Mouse (Mus musculus) embryo, embryonic 10.5 days (tissue): ENCODE measurements at regions not wholly inside any gene's neighbourhood (a gene's known extent, or its start where the extent isn't known, plus 50 kb on each side); places are given as distances from the start of the nearest gene placed in this dataset.

Experiments
- DNase-seq: peaks from one replicate; pipeline ENCODE4 v3.0.0-alpha.2; 2015; ENCODE audit warnings: low spot score

DNA sequence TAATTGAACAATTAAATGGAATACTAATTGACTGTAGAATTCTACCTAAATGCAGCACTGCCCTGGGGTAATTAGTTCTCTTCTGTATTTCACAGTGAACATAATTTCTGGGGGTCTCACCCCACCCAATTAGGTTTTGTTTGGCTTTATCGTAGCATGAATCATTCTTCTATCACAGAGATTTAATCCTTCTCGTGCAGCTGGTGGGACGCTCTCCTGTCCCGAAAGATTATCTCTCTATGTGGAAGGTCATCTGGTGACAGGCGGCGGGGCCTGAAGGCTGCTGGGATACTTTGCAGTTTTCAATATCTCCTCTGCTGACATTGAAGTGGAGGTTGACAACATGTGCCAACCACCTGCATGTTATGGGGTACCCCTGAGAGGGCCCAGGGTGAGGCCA is 493.8 kb upstream of the Cdh4 start:
- DNase-seq: no peak

DNA sequence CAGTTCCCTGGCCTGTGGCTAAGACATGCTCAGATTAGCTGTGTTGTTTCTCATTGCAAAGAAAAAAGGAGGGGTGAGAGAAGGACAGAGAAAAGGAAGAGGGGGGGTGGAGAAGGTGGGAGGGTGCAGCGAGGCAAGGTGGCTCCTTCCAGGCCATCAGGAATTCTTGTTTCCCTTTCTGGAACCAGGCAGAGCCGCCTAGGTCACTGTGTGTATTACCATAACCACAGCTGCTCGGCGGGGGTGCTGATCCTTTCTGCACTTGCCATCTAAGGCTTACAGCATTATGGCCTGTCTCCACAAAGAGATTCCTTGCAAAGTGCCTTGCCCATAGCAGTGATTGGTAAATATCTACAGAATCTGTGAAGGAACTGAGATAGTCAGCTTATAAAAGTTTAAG is 493.1 kb upstream of the Cdh4 start:
- no peak for DNase-seq

DNA sequence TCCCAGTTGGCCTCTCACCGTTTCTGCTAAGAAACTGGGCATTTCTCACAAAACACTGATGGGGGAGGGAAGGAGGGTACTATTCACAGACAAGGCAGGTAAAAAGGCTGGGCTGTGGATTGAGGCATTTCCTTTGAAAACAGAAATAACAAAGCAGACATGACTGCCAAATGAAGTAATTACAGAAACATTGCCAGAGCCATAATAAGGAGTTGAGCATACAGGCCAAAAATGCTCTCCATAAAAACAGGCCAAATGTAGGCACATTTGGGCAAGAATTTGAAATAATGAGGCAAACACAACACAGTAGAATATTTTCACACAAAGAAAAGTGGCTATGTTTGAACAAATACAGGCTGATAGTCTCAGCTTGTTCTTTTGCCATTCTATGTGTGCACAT is 491.9 kb upstream of the Cdh4 start:
- no peak for DNase-seq

DNA sequence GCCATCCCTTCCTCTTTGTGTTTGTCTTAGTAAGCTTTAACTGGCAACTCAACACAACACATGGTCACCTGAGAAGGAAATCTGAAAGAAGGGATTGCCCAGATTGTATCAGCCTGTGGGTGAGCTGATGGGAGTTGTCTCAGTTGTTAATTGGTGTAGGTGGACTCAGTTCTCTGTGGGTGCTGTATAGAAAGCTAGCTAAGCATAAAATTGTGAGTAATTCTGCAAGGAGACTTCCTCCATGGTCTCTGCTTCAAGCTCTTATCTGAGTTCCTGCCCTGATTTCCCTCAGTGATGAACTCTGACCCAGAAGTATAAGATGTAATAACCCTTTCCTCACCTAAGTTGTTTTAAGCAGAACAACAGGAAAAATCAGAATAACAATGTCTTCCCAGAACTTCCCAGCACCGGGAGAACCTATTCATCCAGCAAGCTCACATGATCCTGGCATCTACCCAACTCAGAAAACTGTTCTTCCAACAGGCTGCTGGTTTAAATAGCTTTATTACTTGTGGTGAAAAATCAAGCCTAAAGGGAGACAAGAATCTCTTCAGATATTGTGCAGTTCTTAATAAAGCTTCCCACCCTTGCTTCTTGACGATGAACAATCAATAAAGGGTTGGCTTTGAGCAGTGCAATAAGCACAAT is 487.7 kb upstream of the Cdh4 start:
- no peak for DNase-seq

DNA sequence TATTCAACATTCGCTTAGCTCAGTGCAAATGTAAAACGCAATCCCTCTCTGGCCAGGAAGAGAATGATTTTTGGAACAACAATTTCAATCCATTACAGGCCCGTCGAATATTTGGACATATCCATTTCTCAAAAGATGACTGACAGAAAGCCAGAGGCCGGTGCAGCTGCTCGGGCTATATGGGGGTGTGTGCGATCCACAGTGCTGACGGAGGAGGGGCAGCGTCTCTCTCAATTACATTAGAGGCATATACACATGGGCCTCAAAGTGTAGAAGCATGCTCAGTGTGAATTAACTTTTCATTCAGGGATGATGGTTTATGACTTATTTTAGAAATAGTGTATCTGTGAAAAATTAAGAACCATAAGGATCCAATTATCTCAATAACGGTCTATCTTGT is 483.4 kb upstream of the Cdh4 start:
- DNase-seq: no peak

DNA sequence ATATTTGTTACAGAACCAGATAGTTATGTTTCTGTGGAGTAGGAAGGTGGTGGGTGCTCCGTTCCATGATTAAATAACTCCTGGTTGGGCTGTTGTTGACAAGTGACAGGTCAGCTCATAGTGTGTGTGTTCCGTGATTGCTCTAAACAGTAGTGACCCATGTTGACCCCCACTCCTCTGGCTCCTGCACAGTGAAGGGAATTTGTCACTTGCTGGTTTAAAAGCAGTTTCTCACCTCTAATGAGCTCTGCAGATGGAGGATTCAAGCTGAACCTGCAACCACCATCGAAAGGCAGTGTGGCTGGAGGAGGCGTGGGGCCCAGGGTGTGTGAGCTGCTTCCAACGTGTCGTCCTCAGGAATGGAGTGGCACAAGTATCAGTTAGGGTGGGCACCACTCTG is 482.6 kb upstream of the Cdh4 start:
- DNase-seq: peak; percentile 26

DNA sequence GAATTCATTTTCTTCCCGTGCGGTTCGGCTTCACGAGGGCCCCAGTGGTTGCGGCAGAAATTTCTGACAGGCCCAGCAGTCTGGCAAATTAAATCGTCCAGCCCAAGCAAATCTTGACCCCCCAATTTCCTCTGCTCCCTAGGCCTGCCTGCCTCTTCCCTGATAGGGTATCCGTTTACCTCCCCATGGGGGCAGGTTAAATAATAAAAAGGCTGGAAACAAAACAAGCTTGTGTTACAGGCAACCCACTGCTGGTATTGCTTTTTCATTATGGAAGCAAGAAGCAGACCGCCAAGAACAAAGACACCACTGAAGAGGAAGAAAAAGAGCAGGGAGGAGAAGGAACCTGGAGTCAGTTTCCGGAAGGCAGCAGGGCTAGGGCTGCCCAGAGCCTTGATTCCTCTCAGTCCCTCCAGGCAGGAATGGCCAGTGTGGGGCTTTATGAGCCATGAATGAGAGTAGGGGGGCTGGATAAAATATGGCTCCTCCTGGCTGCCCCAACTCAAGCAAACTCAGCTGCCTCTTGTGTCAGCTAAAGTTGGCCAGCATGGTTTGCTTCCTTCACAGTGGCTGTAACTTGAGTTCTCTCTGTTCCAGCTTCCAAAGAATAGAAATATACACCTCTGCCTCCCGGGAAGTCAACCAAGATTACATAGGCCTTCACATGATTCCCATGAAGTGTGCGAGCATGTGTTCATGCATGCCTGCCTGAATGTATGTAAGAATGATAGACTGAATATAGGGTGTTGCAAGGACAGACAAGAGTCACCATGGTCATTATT is 474.5 kb upstream of the Cdh4 start:
- DNase-seq: peak; percentile 48

DNA sequence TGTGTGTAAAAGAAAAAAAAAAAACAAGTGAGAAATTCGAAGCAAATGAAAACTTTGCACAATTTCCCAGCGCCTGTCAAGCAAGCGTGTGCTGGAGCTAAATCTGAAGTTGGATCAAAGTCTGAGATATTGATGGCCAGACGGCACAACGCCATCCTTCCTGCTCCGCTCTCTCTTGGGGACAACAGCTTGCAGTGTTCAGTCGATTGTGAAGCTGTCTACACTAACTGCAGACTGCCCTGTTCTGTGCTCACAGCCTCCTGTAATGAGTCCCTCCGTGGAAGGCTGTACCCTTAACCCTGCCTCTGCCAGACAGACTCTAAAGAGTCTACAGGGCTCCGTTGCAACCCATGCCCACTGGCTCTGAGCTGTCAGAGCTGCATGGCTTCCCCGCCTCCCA is 472.5 kb upstream of the Cdh4 start:
- no peak for DNase-seq

DNA sequence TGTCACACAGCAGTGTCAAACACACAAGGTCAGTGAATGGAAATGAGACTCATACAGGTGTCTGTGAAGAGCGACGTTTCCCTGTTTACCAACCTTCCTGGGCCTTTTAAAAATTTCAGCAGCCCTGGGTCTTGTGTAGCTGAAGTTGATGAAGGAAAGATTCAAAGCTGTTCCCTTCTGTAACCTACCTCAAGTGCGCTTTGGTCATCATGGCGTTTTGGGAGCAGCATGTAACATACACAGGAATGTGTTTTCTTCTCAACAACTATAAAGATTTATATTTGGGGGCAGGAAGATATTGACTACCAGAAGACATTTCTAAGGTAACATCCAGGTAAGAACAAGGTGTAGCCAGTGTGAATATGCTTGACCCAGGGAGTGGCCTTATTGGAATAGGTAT is 466.9 kb upstream of the Cdh4 start:
- no peak for DNase-seq

DNA sequence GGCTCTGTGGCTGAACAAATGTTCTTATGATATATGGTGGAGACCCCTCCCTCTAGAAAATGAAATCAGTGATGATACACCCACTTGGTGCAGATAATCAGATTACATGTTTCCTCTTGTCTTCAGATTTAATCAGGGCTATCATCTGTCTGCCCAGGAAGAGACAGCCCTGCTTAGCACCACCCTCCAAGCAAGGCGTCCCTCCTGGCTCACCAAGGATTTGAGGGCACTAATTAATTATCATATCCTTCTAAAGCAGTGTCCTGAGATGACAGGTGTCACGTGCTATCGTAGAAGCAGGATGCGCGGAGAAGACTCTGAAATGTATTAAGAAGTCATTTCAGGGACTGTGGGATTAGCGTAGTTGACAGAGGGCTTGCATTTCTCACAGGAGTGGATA is 466.2 kb upstream of the Cdh4 start:
- DNase-seq: no peak

DNA sequence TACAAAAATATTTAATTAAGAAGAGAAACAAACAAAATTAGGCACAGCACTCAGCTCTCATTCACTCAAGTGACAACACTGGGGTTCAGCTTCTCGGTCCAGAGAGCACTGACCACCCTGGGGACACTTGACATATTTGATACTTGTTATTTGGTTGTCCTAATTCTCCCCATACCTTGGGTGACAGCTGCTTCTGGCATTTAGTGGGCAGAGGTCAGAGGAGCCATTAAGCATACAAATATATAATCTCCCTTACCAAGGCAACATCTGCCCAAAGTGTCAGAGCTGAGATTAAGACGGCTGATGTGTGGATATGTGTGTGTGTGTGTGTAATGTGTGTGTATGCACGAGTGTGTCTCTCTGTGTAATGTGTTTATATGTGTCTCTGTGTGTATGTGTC is 465.7 kb upstream of the Cdh4 start:
- no peak for DNase-seq

DNA sequence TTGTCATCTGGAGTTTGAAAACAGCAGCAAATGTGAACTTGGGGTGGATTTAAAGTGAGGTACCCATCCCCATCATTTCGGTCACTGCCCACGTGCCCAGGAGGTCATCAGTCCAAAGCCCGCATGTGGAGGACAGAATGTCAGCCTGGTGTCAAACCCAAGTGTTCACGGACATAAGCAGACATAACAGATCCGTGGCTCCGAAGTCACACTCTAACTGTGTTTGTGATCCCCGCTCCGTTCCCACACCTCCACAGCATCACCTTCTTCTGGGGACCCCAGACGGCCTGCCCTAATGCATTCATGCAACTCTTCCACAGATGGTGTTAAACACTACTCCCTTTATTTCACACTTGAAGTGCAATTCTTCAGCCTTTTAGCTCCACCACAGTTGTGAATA is 462.8 kb upstream of the Cdh4 start:
- no peak for DNase-seq

DNA sequence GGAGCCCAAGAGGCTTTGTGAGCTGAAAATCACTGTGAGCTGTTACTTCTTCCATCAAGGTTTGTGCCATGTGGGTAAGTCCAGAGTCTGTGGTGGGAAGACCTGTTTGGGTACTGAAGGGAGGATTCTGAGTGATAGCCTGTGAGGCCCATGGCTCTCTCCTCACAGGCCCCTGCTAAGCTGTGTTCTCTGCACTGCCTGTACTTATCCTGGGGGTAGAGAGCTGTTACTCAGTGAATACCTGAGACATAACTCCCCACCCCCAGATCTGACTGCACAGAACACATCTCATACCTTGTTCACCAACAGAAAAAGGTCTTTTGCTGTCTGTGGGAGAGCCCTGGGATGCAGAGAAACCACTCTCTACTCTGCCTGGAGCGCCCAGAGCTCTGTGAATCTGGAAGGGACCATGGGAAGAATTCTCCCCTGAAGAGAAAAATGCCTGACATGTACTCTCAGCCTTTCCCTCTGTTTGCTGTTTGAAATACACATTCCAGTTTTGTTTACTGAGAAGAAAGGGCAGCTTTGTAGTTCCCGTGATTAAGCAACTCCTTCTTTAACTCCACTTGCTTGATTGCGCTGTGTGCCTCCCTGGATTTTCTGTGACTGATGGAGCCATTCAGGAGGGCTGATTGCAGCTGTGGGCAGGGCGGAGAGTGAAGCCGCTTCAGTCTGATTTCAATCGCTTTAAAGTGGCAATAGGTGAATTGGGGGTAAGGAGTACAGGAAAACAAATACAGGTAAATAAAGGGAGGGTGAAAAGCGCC is 460.3 kb upstream of the Cdh4 start:
- no peak for DNase-seq

DNA sequence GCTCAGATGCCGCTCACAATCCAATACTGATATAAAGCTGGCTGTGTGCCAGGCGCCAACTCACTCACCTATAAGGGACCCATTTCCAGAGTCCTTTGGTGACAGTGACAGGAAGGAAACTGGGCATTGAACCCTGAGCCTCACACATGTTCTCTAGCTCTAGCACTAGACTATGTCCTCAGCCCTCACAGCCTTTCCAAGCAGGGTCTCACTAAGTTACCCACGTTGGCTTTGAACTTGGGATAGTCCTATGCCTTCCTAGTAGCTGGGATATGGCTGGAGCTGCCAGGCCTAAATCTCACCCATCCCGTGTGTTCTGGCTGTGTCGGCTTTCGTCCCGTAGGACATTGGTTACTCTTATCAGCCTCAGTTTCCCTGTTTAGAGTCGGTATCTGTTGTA is 458.4 kb upstream of the Cdh4 start:
- no peak for DNase-seq

DNA sequence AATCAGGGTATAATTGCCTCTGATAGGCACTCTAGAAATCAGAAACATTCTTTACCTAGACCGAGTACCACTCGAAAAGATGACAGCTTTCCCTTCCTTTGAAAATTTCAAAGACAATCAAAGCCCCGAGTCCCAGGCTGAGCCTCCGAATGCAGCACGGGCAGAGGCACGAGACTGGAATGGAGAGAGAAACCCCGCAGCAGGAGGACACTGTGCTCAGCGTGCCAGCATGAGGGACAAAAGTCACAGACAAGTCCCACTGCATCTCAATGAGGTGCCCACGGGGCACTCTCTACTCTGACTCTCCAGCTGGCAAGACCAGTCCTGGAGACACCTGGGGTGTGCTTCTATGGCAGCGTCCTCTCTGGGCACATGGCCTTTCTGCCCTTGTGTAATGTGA is 454.3 kb upstream of the Cdh4 start:
- DNase-seq: no peak

DNA sequence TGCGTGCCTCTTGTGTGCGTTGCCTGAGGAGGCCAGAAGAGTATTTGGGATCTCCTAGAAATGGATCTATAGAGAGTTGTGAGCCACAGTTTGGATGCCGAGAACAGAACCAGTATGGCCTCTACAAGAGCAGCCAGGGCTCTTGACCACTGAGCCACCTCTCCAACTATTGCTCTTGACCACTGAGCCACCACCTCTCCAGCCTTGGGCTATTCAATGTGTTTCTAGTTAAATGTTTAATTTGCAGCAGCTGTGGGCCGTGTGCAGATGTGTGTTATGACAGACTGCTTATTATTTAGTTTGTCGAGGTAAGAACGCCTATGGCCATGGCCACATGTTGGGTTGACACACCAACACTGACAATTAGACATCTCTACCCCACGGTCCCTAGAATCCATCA is 452.9 kb upstream of the Cdh4 start:
- DNase-seq: peak; percentile 31

DNA sequence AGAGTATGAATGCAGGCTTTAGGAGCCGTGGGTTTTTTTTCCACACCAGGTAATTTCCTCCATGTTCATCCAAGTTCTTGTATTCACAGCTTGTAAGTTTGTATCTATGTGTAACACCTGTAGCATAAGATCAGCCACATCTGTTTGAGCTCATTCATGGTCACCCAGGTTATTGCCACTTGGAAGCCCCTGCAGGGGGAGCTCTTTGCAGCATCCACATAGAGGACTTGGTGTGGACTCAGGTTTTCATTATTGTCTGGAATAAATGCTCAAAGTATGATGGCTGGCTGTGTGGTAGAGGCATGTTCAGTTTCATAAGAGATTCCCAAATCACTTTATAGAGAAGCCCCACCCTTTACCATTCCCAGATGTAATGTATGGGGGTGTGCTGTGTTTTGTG is 452.4 kb upstream of the Cdh4 start:
- peak; percentile 45 for DNase-seq

DNA sequence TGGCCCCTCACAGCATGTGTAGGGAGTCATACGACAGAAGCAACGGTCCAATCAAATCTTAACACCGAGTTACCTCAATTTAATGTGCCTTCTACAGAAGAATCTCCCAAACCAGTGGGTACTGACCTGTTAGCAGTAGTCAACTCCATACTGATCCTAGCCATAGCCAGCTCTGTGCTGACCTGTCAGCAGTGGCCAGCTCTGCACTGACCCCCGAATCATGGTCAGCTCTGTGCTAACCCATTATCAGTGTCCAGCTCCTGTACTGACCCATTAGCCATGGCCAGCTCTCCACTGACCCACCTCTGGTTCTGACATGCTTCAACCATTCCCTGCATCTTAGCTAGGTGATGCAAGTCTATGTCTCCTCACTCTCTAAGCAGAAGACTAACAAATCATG is 451.3 kb upstream of the Cdh4 start:
- no peak for DNase-seq

DNA sequence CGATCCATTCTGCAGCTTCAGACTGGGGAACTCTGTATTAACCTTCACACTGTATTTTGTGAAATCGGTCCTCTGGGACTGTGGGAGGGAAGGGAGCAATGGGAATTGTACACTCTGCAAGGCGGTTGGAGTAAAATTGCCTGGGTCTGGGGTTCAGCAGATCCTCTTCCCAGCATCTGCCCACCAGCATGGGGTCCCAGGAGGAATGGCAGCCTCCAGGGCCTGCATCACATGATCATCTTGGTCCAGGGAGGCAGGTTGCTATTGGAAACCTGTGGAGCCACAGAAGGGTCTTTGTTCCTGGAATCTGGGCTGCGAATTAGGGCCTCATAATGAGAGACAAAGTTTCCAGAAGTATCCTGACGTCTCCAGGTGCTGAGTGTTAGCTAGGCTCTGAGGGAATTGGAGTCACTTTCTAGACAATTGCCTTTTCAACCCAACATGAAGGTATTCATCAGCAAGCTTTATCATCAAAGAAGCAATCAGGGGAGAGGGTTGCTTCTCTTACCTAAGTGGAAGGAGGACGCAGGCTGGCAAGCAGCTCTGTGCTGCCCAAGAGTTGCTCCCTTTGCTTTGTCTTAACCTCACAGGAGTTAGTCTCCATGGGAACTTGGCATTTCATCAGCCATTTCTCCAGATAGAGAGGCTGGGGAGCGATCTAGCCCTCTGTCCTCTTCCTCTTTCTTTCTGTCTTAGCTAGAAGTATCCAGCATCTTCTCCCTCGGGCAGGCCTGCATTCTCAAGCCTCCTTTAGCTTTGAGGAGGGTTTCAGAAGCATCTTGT is 449.7 kb upstream of the Cdh4 start:
- peak; percentile 31 for DNase-seq

DNA sequence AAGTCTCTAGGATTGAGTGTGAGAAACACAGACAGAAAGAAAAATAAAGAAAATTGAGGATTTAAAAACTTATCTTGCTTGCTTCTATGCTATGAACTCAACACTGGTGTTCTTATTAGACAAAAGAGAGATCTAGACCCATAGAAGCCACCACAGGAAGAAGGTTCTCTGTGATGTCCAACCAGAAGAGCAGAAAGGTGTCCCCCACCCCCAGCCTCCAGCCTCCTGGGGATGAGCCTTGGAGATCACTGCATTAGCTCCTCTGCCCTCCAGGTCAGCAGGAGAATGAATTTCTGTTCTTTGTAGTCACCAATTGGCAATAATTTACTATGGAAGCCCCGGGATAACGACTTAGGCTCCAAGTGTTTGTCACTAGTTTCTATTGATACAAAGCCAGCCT is 444.3 kb upstream of the Cdh4 start:
- DNase-seq: no peak

DNA sequence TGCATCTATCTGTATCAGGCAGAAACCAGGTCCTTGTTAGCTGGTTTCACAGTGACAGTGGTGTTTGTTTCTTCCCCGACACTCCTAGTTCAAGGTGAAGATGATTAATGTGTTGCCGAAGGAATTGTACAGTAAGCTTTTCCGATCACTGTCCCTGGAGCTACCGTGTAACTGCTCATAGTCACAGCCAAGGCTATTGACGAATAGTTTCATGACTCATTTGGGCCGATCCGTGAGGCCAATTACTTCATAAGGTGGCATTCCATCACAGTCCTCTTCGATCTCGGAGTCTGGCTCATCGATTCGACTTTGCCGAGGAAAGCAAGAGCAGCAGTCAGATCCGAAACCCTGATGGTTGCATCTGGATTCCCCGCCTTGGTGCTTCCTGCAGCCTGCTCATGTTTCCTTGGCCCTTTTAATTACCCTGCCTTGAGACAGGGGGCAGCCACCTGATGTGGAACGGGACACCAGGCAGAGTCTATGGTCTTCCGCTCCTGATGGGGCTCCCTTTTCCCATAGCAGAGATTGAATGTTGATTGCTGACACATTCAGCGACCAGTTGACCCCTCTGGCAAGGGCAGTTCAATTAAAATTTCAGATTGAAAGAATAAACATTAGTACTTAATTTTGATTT is 441.7 kb upstream of the Cdh4 start:
- DNase-seq: no peak

DNA sequence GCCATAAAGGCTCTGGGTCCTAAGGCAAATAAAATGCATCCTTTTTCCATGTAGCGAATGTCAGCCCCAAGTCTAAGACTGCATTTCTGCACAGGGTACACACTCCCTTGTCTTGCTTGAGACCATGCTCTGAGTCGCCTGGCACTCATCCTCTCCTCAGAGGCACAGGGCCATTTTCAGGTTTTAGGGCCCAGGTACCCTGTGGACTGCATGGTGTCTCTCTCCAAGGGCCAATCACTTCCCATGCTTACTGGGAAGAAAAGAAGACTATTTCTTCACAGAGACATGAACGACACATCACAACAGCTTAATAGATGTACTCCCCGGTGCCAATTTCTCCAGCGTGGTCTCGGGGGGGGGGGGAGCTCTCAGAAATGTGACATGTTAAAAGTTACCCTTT is 434.5 kb upstream of the Cdh4 start:
- no peak for DNase-seq
